Mouse (Mus musculus): ENCODE data around the gene Sctr.

The Sctr gene

GRCm38 (mm10) chr1:120069120-120069519, 62.4 kb downstream of the Sctr start:
- no peak for DNase-seq (ENCODE audit: low spot score in 2 of 2)

DNA sequence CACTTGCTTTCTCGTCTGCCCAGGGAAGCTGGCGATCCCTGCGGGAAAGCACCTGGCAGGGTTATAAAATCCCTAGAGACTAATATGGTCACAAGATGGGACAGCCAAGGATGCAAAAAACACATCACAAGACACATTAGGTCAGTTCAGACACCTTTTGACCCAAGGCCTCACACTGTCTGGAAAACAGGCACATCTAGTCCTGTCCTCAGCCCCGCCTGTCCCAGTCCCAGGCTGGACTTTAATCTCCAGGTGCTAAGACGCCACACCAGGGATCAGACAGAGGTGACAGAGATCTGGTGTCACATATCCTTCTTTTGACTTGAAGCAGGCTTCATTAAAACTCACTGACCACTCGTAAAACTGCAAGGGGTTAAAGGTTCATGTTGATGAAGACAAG, 63.5 kb downstream of the Sctr start:
- no peak for DNase-seq (ENCODE audit: low spot score in 2 of 2)

GRCm38 (mm10) chr1:120071133-120071532, 64.4 kb downstream of the Sctr start:
- no peak for DNase-seq (ENCODE audit: low spot score in 2 of 2)

DNA sequence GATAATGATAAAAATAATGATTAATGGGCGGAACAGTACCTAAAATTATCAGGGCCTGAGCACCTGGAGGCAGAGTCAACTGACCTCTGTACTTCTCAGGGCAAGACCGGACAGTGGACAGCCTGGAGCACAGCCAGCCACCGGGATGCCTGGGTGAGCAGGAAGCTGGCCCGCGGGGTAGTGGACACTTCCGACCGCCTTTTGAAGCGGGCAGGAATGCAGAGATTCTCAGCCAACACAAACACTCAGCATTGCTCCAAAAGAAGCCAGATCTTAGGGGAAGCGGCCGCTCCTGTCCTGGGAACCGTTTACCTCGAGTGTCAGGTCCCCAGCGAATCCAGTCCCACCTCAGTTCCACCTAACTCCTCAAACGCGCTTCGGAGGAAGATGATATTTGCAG, 66.2 kb downstream of the Sctr start:
- DNase-seq (ENCODE audit: low spot score in 2 of 2): peak; percentile 26 to 36

DNA sequence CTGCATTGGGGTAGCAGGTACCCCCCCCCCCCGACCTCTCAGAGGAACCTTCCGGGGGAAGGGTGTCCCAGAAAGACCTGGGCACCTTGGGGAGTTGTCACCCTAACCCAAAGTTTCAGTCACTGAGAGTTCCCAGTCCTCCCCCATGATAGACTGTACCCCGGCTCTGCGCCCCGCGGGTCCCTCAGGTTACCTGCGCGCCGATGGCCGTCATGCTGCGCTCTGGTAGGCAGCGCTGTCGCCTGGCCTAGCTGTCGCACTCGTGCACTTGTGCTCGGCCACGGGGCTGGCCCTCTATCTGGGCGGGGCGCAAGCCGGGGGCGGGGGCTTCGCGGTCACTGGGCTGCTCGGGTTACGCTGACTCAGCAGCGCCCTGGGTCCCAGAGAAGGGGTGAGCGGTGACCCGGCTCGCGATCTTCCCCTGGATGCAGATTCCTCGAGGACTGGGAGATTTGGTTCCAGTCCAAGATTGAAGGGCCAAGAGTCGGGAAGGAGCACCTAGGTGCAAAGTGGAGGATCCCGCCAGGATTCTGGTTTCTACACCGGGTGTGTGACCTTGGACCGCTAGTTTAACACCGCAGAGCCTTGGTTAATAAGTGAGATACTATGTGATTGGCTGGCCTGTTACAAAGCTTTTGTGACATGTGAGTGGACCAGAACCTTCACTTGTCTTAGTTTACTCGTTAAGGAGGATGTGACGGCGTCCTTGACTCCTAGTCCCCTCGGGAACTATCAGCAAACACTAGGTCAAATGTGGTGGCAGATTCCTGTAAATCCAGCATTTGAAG, 67.0 kb downstream of the Sctr start, which contains the start of gene Tmem37:
Tmem37 (minus strand) TSS at position 556 of the 788 bp plus-strand sequence.
- peak; percentile 60 to 62 for DNase-seq (ENCODE audit: low spot score in 2 of 2)

GRCm38 (mm10) chr1:120074307-120074702, 67.6 kb downstream of the Sctr start:
- DNase-seq (ENCODE audit: low spot score in 2 of 2): no peak

- DNase-seq (ENCODE audit: low spot score in 2 of 2): no peak
Observed at GRCm38 (mm10) chr1:120074931-120075330, 68.2 kb downstream of the Sctr start.

DNA sequence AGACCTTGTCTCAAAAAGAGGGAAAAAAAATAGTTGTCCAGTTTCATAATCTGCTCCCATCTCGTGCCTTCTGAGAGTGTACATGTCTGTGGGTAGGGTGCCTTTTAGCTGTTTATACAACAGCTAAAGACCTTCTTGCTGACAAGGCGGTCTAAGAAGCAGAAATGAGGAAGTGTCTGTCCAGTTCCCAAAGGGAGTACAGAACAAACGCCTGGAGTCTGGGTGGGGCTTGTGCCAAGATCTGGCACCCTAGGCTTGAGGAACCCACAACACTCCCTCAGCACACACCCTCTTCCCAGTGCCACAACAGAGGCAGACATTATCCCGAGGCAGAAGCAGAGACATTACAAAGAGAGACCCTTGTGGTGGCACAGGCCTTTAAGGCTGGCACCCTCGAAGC, 68.8 kb downstream of the Sctr start:
- DNase-seq (ENCODE audit: low spot score in 2 of 2): no peak

DNA sequence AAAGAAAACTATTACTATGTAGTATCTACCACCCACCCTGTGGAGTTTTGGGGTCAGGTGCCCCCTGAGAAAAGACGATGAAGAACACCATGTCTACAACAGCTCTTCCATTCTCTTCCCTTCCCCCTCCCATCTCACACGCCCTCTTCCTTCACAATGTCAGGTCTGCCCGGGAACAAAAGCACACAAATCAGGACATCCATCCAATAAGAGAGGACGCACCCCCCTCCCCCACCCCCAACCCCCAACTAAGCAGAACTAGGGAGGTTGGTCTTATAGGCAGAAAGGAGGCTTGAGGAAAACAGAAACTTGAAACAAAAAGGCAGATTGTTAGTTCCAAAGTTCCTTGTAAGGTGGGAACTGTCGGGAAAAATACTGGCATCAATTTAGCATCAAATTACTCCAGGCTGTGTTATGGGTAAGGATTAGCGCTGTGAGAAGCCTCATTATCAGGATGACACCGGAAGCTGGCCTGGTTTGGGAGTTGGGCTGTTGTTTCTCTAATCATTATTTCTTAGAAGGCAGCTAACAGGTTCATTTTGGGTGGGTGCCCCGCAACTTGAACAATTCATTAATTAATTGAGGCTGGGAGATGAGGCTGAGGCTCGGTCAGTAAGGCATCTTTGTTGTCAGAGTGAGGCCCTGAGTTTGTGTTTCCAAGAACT, 71.2 kb downstream of the Sctr start:
- DNase-seq (ENCODE audit: low spot score in 2 of 2): no peak

DNA sequence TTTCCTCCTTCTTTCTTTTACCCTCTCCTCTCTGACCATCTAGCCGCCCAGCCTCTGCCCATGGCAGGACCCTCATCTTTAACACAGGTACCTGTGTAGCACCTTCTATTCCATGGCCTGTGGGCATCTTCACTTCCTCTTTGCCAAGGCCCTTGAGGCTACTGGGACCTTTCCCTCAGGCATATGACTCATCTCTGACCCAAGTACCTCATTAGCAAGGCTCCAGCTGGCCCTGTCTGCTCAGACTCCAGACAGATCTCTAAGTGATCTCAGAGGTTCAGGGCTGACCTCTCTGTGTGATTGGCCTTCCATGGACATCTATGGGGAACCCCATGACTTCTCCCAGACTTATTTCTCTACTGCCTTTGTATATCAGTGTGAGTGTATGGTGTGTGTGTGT, 73.9 kb downstream of the Sctr start:
- DNase-seq (ENCODE audit: low spot score in 2 of 2): no peak

GRCm38 (mm10) chr1:120082957-120083585, 76.4 kb downstream of the Sctr start:
- DNase-seq (ENCODE audit: low spot score in 2 of 2): no peak

- DNase-seq (ENCODE audit: low spot score in 2 of 2): no peak
Observed at GRCm38 (mm10) chr1:120083921-120084517, 77.3 kb downstream of the Sctr start.

- DNase-seq (ENCODE audit: low spot score in 2 of 2): no peak
Observed at GRCm38 (mm10) chr1:120085696-120086095, 79.0 kb downstream of the Sctr start.

DNA sequence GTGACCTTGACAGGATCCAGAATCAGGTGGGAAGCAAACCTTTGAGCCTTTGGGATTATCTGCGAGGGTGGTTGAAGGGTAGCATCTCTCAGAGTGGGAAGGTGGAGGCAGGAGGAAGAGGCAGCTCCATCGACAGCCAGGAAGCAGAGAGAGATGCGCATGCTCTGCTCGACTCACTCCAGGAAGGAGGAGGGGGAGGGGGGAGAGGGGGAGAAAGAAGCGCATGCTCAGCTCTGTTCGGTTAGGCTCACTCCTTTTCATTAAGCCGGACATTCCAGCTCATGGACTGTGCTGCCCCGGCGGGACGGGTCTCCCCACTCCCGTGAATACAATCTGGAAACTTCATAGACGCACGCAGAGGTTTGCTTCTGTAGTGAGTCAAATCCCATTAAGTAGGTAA, 80.0 kb downstream of the Sctr start:
- DNase-seq (ENCODE audit: low spot score in 2 of 2): no peak

GRCm38 (mm10) chr1:120089180-120089579, 82.5 kb downstream of the Sctr start:
- no peak for DNase-seq (ENCODE audit: low spot score in 2 of 2)

GRCm38 (mm10) chr1:120090880-120091570, 84.3 kb downstream of the Sctr start:
- DNase-seq (ENCODE audit: low spot score in 2 of 2): no peak

GRCm38 (mm10) chr1:120093482-120094134, 86.9 kb downstream of the Sctr start:
- peak; percentile 76 to 79 for DNase-seq (ENCODE audit: low spot score in 2 of 2)

- no peak for DNase-seq (ENCODE audit: low spot score in 2 of 2)
Observed at GRCm38 (mm10) chr1:120094920-120095319, 88.2 kb downstream of the Sctr start.

DNA sequence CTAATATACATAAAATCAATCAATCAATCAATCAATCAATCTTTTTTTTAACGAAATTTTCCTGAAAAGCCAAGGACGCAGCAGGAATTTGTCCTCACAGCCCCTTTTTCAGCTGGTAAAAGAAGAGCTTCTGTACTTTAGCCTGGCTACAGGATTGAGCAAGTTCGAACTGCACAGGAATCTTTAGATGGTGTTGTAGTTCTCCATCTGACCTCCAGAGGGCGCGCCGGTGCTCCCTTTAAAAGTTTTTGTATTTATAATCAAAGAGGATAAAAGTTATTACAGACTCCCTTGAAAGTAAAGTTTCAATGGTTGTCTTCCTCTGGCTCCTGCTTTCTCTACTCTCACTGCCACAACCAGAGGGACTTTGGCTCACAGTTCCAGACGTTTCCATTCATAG, 91.6 kb downstream of the Sctr start:
- peak; percentile 59 to 67 for DNase-seq (ENCODE audit: low spot score in 2 of 2)

GRCm38 (mm10) chr1:120099483-120099882, 92.8 kb downstream of the Sctr start:
- no peak for DNase-seq (ENCODE audit: low spot score in 2 of 2)

Data from urinary bladder, adult 18-20 months (tissue).